Mouse (Mus musculus) heart, embryonic 16.5 days (tissue): ENCODE measurements around the gene Dlk2. TPM values are rescaled to one million over a fixed set of nuclear protein-coding genes. Genes with fewer than 3 reads are reported as not detected.

Experiments used
- ATAC-seq: fragments of 200-750 bp; cut with Nextera tagmentation; replicated peaks from 2 replicates; pipeline ENCODE4 v1.8.0; 2017; ENCODE audit warnings: moderate number of reproducible peaks; ENCODE audit not compliant: insufficient read depth, low FRiP score; ENCODE audit errors: extremely low read depth
- H3K27ac ChIP-seq: fragments of 300-500 bp; sonication (generic); 2 replicates; pipeline ENCODE4 v1.5.1; 2014; ENCODE audit warnings: mild to moderate bottlenecking, low read length, control low read depth, moderate library complexity
- H3K27me3 ChIP-seq: fragments of 300-500 bp; sonication (generic); 2 replicates; pipeline ENCODE4 v1.6.1; 2014; ENCODE audit warnings: low read length, mixed read lengths; ENCODE audit not compliant: control insufficient read depth, insufficient read depth
- H3K36me3 ChIP-seq: fragments of 300-500 bp; sonication (generic); 2 replicates; pipeline ENCODE4 v1.6.1; 2014; ENCODE audit not compliant: control insufficient read depth, insufficient read depth
- H3K4me1 ChIP-seq: fragments of 300-500 bp; sonication (generic); 2 replicates; pipeline ENCODE4 v1.6.1; 2014; ENCODE audit warnings: low read length, mixed read lengths; ENCODE audit not compliant: control insufficient read depth, insufficient read depth
- H3K4me2 ChIP-seq: fragments of 300-500 bp; sonication (generic); 2 replicates; pipeline ENCODE4 v1.6.1; 2014; ENCODE audit warnings: low read depth, mild to moderate bottlenecking, control low read depth, low read length
- H3K4me3 ChIP-seq: fragments of 300-500 bp; sonication (generic); 2 replicates; pipeline ENCODE4 v1.5.1; 2014; ENCODE audit warnings: mild to moderate bottlenecking, control low read depth, low read length
- H3K9ac ChIP-seq: fragments of 300-500 bp; sonication (generic); 2 replicates; pipeline ENCODE4 v1.6.1; 2014; ENCODE audit warnings: low read length, control low read depth
- H3K9me3 ChIP-seq: fragments of 300-500 bp; sonication (generic); replicated peaks from 2 replicates; pipeline ENCODE4 v1.6.1; 2016; ENCODE audit warnings: low read length; ENCODE audit not compliant: control insufficient read depth
- whole genome bisulfite sequencing: fragments of 180-500 bp; shearing (Covaris S2); extraction: QIAGEN DNeasy Blood & Tissue Kit; methylation state at CpG from one replicate; pipeline ENCODE4 v1.1.7; 2014; 5-methylcytosine and 5-hydroxymethylcytosine counted together
- polyA plus RNA-seq: library from polyadenylated mRNA; unstranded; fragments of >200 nt; fragmentation: Nextera tagmentation; extraction: Ambion mirVana; gene quantifications from 2 replicates; pipeline ENCODE4 v1.2.1, GENCODE M21; 2015

The Dlk2 gene
- polyA plus RNA-seq, 1 experiment from 2014 or later: 1.4 TPM

- Histone ChIP-seq H3K9ac (peak overlapping the region; percentile 93), H3K4me1 (peaks cover 7% of the 10 kb centered on the region), H3K9me3 (no peaks in the 10 kb centered on the region), H3K36me3 (peaks cover 7% of the 10 kb centered on the region; the same call in 1 of the 2 replicates), H3K4me3 (peak overlapping the region; percentile 85), H3K27ac (peak overlapping the region; percentile 94), H3K27me3 (no peaks in the 10 kb centered on the region), H3K4me2 (peak overlapping the region; percentile 67)
- 4% methylated on average over 25 of the region's 27 CpGs for WGBS
- no peak for ATAC-seq
These were observed 30.2 kb downstream of the Dlk2 start for GRCm38 (mm10) chr17:46327413-46327905.

DNA sequence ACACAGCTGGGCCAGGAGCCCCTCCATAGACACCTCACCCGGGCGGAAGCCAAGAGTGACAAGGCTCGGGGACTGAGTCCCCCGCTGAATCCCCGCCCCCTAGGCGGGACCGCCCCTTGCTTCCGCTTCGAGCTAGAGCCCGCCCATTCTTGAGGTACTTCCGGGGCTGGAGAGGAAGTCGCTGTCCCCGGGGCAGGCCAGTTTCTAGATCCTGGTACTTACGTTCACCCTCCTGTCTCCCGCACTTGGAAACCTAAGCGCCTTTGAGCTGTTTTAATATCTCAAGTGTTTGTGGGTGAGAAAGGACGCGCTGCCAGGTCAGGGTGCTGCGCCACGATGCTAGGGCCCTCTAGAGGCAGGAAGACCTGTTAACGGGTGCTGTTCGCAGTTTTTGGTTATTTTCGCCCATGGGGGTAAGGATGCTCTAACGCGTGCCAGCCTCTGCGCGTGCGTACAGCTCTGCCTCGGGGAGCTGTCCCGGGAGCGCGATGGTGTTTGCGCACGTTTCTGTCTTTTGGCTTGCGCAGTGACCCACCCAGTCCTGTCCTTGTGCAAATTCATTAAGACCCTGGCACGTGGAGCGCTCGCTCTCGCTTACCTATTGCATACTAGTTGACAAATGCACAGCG is 30.8 kb downstream of the Dlk2 start, which contains the start of gene Abcc10:
Gene Abcc10 (minus strand): TSS at position 447 of the 629 bp plus-strand sequence.
- under 1% methylated on average over 40 of the region's 40 CpGs for WGBS
- Histone ChIP-seq H3K9ac (peak within 1 kb of the TSS; percentile 93), H3K4me2 (peak within 1 kb of the TSS; percentile 67), H3K27me3 (no peaks in the 10 kb centered on the region), H3K27ac (peak within 1 kb of the TSS; percentile 94), H3K36me3 (peaks cover 7% of the 10 kb centered on the region; the same call in 1 of the 2 replicates), H3K4me1 (peaks cover 7% of the 10 kb centered on the region), H3K9me3 (no peaks in the 10 kb centered on the region), H3K4me3 (peak within 1 kb of the TSS; percentile 85)
- peak; percentile 98 for ATAC-seq

- Histone ChIP-seq H3K9me3 (0 out of 2 replicates have a peak, but pooled peaks cover 2% of the 10 kb centered on the region), H3K9ac (0 out of 2 replicates have a peak overlapping the region, but pooled peaks have one; percentile 18), H3K4me1 (peaks cover 7% of the 10 kb centered on the region), H3K36me3 (no peaks in the 10 kb centered on the region), H3K4me2 (peak overlapping the region; percentile 67), H3K27ac (0 out of 2 replicates have a peak overlapping the region, but pooled peaks have one; percentile 15), H3K27me3 (no peaks in the 10 kb centered on the region), H3K4me3 (peak overlapping the region; percentile 85; the same call in 1 of the 2 replicates)
- ATAC-seq: no peak
- WGBS: 70% methylated on average over 6 of the region's 6 CpGs
These were observed 31.5 kb downstream of the Dlk2 start for GRCm38 (mm10) chr17:46328723-46329122.

DNA sequence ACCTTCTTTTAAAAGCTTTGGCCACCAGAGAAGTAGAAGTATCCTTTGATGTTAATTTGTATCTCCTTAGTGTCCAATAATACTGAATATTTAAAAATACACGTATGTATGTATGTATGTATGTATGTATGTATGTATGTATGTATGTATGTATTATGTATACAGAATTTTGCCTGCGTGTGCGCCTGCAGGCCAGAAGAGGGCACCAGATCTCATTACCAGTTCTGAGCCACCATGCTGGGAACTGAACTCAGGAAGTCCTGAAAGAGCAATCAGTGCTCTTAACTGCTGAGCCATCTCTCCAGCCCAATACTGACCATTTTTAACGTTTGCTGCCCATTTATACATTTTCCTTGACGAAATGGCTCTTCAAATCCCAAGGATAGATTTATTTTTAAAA is 39.3 kb downstream of the Dlk2 start:
- Histone ChIP-seq H3K4me2 (no peak overlapping the region), H3K36me3 (no peaks in the 10 kb centered on the region), H3K4me3 (no peak overlapping the region), H3K27me3 (no peaks in the 10 kb centered on the region), H3K9ac (no peak overlapping the region), H3K4me1 (no peaks in the 10 kb centered on the region), H3K9me3 (0 out of 2 replicates have a peak, but pooled peaks cover 2% of the 10 kb centered on the region), H3K27ac (no peak overlapping the region)
- WGBS: 22% methylated on average over 5 of the region's 5 CpGs
- no peak for ATAC-seq

DNA sequence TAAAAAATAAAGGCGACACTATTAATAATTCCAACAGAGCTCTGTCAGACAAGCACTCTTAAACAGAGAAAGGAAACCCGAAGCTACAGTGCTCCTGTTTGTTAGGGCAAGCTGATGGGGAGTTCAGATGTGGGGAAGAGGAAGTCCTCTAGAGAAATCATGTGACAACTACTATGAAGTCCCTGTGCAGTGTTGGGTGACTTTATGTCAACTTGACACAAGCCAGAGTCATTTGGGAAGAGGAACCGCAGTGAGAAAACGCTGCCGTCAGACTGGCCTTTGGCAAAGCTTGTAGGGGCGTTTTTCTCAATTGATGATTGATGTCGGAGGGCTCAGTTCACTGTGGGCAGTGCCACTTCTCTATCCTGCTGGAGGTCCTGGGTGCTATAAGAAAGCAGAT is 44.0 kb downstream of the Dlk2 start:
- no peak overlapping the region for H3K9ac ChIP-seq
- no peaks in the 10 kb centered on the region for H3K36me3 ChIP-seq
- no peak for ATAC-seq
- H3K4me2 ChIP-seq: no peak overlapping the region
- H3K9me3 ChIP-seq: peaks cover 13% of the 10 kb centered on the region
- no peak overlapping the region for H3K4me3 ChIP-seq
- H3K27ac ChIP-seq: no peak overlapping the region
- WGBS: 44% methylated on average over 7 of the region's 7 CpGs
- no peaks in the 10 kb centered on the region for H3K27me3 ChIP-seq
- H3K4me1 ChIP-seq: no peaks in the 10 kb centered on the region

DNA sequence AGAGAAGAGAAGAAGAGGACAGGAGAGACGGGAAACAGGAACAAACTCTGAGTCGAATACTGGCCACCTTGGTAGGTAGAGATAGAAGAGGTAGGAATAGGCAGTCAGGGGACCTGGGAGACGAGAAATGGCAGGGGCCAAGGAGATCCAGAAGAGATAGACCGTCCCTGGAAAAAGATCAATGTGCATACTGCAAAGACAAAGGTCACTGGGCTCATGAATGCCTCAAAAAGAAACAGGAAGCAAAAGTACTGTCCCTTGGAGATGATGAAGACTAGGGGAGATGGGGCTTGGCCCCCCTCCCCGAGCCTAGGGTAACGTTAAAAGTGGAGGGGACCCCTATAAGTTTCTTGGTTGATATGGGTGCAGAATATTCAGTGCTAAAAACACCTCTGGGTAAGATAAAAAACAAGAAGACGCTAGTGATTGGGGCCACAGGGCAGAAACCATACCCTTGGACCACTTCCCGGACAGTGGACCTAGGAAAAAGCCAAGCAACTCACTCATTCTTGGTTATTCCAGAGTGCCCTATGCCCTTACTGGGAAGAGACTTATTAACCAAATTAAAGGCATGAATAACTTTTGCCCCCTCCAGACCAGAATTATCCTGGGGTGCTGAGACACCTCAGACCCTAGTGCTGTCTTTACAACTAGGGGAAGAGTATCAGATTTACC is 53.9 kb downstream of the Dlk2 start:
- ATAC-seq: no peak
- WGBS: 68% methylated on average over 8 of the region's 8 CpGs
- H3K27me3 ChIP-seq: no peaks in the 10 kb centered on the region

More for the DNA sequence above, 53.9 kb downstream of the Dlk2 start:
- no peaks in the 10 kb centered on the region for H3K4me1 ChIP-seq
- H3K27ac ChIP-seq: no peak overlapping the region
- no peaks in the 10 kb centered on the region; the same call in 1 of the 2 replicates for H3K9me3 ChIP-seq
- H3K4me3 ChIP-seq: no peak overlapping the region
- H3K36me3 ChIP-seq: no peaks in the 10 kb centered on the region
- H3K4me2 ChIP-seq: no peak overlapping the region
- no peak overlapping the region for H3K9ac ChIP-seq

Other genes with a start within 250 kb of the Dlk2 start
- gene Mrps18a, start 186.4 kb upstream of the Dlk2 start, polyA plus RNA-seq: 129 and 137 TPM in 2 replicates
- gene Rsph9, start 153.2 kb upstream of the Dlk2 start, polyA plus RNA-seq: 6.9 and 8.0 TPM in 2 replicates
- gene Mad2l1bp, start 143.9 kb upstream of the Dlk2 start, polyA plus RNA-seq: 32.7 and 39.4 TPM in 2 replicates
- 36.9 and 42.6 TPM in 2 replicates for gene Gtpbp2, start 136.4 kb upstream of the Dlk2 start, polyA plus RNA-seq
- 11.7 and 13.4 TPM in 2 replicates for gene Polh, start 94.8 kb upstream of the Dlk2 start, polyA plus RNA-seq
- 20.5 and 20.6 TPM in 2 replicates for gene Xpo5, start 94.6 kb upstream of the Dlk2 start, polyA plus RNA-seq
- 46.3 and 47.8 TPM in 2 replicates for gene Polr1c, start 49.4 kb upstream of the Dlk2 start, polyA plus RNA-seq
- gene Yipf3, start 49.3 kb upstream of the Dlk2 start, polyA plus RNA-seq: 78.4 and 89.3 TPM in 2 replicates
- gene Lrrc73, start 43.9 kb upstream of the Dlk2 start, polyA plus RNA-seq: 0.64 and 0.68 TPM in 2 replicates
- gene Tjap1, start 14.4 kb upstream of the Dlk2 start, polyA plus RNA-seq: 42.5 and 45.3 TPM in 2 replicates
- gene Abcc10, start 30.9 kb downstream of the Dlk2 start, polyA plus RNA-seq: 4.9 and 5.3 TPM in 2 replicates
- 3.1 and 5.4 TPM in 2 replicates for gene Zfp318, start 86.3 kb downstream of the Dlk2 start, polyA plus RNA-seq
- gene Crip3, start 131.5 kb downstream of the Dlk2 start, polyA plus RNA-seq: 20.2 and 37.5 TPM in 2 replicates
- 0.55 and 1.2 TPM in 2 replicates for gene Slc22a7, start 141.0 kb downstream of the Dlk2 start, polyA plus RNA-seq
- gene Ttbk1, start 190.3 kb downstream of the Dlk2 start, polyA plus RNA-seq: 0.07 and 0.14 TPM in 2 replicates
- gene Dnph1, start 199.3 kb downstream of the Dlk2 start, polyA plus RNA-seq: 28.0 and 29.6 TPM in 2 replicates
- 5.6 and 6.4 TPM in 2 replicates for gene Cul9, start 249.0 kb downstream of the Dlk2 start, polyA plus RNA-seq